Mouse (Mus musculus) olfactory bulb, adult 2 months (tissue): ENCODE data around the gene Arid3a.

ENCODE experiments used
- CTCF ChIP-seq: fragments of 200-500 bp; IDR thresholded peaks from 2 replicates; pipeline ENCODE4 v1.5.1; 2012; ENCODE audit warnings: low read depth, mild to moderate bottlenecking, low read length, moderate library complexity; ENCODE audit not compliant: insufficient read depth
- POLR2A ChIP-seq: fragments of 200-500 bp; IDR thresholded peaks from 2 replicates; pipeline ENCODE4 v1.6.1; 2012; ENCODE audit warnings: mild to moderate bottlenecking, low read depth, low read length, moderate library complexity; ENCODE audit not compliant: insufficient read depth

GRCm38 (mm10) chr10:79979401-79980155 is 52.7 kb downstream of the Arid3a start:
- TF ChIP-seq CTCF (no peak), POLR2A (no peak)
